Mouse (Mus musculus) T-helper 2 cell (primary cell): ENCODE measurements around the gene Mgat2.

Source experiments
- in situ Hi-C: fragments of 300-600 bp; cut with MboI, MseI; formaldehyde crosslinking; loops from one replicate; pipeline ENCODE4 v1.15.1; 2025; ENCODE audit warnings: high pct_unique_total_duplicates

The Mgat2 gene

DNA sequence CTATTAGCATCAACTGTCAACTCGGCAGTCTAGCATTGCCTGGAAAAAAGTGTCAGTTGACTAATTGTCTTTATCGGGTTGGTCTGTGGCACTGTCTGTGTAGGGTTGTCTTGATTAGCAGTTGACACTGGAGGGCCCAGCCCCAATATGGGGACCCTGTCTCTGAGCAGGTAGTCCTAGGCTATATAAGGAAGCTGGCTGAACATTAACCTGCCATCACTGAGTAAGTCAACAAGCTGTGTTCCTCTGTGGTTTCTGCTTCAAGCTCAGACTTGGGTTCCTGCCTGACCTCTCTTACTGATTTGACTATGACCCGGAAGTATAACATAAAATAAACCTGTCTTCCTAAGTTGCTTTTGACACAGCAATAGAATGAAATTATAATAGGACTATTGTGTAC is 8.0 kb upstream of the Mgat2 start:
- in situ Hi-C loops: no loop called here

DNA sequence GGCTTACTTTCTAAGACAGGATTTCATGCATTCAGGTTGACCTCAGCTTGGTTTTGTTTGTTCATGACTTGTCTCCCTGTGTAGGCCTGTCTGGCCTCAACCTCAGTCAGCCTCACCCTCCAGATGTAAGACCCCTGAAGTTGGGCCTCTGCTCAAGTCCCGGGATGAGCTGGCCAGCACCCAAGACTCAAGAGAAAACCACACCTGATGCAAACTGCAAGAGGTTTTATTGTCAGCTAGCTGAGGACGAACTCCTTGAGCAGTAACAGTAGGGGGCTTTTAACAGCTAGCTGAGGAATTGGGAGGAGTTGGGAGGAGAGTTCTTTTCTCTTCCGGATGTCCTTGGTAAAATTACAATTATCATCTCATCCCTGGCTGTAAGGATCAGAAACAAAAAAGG is 6.4 kb upstream of the Mgat2 start:
- in situ Hi-C loops: no loop called here

DNA sequence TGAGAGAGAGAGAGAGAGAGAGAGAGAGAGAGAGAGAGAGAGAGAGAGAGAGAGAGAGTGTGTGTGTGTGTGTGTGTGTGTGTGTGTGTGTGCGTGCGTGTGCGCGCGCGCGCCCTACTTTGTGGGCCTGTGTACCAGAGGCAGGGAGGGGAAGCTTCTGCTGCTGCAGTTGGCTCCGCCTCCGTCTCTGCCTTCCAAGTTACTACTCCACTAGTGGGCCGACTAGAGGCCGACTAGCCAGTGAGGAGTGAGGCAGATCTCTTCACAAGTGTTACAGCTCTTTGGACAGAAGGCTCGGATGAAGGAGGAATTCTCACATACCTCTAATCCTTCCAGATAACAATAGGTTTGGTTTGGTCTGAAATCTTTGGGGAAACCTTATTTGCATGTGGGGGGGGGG is 4.6 kb upstream of the Mgat2 start:
- in situ Hi-C loops: no loop called here

DNA sequence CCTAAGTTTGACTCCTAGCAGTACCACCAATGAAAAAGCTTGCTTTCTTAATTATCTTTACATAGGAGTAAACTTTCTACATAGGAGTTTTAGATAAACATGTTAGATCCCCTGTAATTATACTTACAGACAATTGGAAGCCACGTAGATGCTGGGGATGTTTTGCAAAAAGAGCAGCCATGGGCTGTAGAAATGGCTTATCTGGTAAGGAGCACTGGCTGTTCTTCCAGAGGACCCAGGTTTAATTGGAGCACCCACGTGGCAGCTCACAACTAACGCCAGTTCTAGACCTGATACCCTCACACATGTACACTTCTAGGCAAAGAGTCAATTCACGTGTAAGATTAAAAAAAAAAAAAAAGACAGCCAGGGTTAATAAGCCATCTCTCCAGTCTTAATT is 2.2 kb upstream of the Mgat2 start:
- in situ Hi-C loops: no loop called here

DNA sequence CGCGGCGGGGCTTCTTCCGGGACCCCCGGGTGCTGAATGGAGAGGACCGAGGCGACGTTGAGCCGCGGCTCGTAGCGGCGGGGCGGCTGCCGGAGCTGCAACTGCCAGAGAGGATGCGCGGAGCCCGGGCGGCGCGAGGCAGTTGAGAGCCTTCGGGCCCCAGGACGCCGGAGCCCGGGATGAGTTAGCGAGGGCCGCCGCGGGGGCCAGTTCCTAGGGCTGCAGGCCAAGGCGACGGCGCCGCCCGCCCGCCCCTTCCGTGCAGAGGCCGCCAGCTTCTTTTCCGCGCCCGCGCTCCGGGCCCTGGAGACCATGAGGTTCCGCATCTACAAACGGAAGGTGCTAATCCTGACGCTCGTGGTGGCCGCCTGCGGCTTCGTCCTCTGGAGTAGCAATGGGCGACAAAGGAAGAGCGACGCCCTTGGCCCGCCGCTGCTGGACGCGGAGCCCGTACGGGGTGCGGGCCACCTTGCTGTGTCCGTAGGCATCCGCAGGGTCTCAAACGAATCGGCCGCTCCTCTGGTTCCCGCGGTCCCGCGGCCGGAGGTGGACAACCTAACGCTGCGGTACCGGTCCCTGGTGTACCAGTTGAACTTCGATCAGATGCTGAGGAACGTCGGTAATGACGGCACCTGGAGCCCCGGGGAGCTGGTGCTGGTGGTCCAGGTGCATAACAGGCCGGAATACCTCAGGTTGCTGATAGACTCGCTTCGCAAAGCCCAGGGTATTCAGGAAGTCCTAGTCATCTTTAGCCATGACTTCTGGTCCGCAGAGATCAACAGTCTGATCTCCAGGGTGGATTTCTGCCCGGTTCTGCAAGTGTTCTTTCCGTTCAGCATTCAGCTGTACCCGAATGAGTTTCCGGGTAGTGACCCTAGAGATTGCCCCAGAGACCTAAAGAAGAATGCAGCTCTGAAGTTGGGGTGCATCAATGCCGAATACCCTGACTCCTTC is 662 bp downstream of the Mgat2 start:
- in situ Hi-C loops: no loop called here

DNA sequence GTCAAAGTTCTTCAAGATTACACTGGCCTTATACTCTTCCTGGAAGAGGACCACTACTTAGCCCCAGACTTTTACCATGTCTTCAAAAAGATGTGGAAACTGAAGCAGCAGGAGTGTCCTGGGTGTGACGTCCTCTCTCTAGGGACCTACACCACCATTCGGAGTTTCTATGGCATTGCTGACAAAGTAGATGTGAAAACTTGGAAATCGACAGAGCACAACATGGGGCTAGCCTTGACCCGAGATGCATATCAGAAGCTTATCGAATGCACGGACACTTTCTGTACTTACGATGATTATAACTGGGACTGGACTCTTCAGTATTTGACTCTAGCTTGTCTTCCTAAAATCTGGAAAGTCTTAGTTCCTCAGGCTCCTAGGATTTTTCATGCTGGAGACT is 1.4 kb downstream of the Mgat2 start:
- in situ Hi-C loops: no loop called here

DNA sequence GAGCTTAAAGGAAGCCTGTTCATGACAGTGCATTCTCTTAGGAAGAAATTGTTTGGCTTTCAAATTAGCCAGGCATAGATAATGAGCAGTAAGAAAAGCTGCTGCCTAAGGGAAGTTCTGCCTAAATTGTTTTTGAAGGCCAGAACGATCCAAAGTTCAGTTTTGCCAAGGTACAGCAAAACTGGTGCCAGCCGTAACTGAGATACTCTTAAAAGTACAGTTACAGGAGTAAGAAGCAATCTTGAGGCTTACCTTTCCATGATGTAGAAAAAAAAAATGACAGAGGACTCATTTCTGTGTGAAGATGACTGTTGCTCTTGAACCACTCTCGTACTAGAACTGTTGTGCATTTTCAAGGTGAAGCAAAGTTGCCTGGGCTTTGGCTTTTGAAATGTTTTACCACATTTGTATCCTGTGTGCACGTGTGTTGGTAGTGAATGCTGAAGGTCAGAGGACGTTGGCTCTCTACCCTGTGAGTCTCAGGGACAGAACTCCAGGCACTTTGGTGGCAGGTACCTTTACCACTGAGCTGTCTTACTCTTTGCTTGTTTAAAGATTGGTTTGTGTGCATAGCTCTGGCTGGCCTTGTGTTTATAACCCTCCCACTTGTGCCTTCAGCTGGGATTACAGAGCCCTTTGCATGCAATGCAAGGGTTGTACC is 3.0 kb downstream of the Mgat2 start:
- in situ Hi-C loops: no loop called here

DNA sequence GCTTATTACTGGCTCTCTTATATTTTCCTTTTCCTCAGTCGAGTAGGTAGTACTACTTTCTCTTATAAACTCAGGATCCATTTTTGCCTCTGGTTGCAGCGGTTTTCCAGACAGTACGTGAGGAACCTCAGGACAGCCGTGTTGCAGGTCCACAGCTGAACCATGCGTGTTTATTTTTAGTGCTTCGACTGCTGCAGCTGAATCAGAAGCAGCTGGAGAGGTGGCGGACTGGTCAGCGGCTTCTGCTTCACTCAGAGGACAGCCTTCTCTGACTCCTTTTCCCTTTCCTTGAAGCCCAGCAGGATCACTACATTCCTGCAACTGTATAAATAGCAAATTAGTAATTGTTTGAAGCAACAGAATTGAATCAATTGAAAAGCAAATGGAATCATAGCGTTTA is 6.1 kb downstream of the Mgat2 start:
- in situ Hi-C loops: no loop called here

DNA sequence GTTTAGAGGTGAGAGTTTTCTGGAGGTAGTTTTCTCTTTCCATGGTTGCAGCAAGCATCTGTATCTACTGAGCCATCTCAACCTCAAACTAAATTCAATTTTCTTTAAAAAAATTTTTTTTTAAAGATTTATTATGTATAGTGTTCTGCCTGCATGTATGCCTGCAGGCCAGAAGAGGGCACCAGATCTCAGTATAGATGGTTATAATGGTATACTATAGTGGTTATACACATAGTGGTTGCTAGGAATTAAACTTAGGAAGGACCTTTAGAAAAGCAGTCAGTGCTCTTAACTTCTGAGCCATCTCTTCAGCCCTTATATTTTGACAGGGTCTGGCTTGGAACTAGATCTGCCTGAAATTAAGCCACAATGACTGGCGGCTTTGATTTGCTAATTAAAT is 6.6 kb downstream of the Mgat2 start:
- in situ Hi-C loops: no loop called here

DNA sequence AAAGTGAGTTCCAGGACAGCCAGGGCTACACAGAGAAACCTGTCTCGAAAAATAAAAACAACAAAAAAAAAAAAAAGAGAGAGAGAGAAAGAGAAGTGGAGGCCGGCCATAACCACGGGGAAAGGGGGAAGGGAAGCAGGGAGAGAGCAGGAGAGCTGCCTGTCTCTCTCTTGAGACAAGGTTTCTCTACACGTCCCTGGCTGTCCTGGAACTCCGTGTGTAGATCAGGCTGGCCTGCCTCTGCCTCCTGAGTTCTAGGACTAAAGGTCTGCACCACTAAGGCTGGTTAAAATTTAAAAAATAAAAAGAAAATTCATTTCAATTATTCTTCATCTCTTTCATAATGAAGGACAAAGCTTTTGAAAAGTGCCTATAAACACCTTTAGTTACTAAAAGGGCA is 7.4 kb downstream of the Mgat2 start:
- in situ Hi-C loops: no loop called here

DNA sequence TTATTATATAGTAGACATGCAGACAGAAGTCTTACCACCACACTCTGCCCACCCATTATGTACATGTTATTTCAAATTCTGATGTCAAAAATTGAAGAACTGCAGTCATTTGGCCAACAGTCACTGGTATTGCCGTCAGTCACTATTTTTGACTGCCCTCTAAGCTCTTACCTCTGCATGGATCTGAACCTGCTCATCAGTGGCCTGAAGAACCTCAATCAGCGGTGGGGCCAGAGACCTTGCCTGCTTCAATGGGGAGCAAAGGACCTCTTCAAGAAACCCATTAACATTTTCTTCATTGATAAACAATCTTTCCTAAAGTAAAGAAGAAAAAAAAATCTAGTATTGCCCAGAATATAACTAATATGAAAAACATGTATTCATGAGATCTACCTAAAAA is 8.7 kb downstream of the Mgat2 start:
- in situ Hi-C loops: no loop called here

DNA sequence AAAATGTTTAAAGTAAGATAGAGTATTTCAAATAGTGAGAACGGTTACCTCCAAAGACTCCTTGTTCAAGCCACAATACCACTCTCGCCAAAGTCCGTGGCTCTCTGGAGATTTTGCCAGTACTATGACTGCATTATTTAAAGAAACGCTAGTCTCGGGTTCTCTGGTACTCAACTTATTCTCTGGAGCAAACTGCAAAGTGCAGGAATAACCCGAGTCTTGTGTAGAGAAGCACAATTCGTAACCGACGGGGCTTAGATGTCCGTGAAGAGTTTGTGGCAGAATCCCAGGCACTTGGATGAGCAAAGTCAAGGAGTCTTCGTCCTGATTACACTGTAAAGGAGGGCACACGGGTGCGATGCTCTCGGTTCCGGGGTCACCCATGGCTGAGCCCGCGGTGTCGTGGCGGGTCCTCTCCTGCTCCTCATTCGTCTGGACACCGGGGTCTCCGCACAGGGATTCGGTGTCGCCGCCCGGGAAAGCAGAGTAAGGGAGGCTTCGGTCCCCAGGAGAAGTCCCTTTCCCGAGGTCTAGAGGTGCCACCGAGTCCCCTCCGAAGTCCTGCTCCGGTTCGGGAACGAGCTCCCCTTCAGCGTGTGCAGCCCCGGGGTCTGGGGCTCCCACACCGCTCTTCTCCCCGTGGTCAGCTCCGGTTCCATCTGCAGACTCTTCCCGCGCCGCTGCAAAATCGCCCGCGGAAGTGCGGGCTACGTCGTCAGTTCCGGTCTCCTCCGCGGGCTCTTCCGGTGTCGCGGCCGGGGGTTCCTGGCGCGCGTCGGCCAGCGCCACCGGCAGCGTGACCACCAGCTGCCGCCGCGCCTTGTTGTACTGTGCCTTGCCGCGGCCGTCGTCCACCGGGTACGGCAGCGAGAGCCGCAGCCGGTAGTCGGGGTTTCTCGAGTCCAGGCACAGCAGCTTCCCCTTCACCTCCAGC is 12.8 kb downstream of the Mgat2 start, which contains the start of gene Gm49383:
Gm49383 (minus strand) TSS at position 661 of the 934 bp plus-strand sequence.
- in situ Hi-C loops: no loop called here

DNA sequence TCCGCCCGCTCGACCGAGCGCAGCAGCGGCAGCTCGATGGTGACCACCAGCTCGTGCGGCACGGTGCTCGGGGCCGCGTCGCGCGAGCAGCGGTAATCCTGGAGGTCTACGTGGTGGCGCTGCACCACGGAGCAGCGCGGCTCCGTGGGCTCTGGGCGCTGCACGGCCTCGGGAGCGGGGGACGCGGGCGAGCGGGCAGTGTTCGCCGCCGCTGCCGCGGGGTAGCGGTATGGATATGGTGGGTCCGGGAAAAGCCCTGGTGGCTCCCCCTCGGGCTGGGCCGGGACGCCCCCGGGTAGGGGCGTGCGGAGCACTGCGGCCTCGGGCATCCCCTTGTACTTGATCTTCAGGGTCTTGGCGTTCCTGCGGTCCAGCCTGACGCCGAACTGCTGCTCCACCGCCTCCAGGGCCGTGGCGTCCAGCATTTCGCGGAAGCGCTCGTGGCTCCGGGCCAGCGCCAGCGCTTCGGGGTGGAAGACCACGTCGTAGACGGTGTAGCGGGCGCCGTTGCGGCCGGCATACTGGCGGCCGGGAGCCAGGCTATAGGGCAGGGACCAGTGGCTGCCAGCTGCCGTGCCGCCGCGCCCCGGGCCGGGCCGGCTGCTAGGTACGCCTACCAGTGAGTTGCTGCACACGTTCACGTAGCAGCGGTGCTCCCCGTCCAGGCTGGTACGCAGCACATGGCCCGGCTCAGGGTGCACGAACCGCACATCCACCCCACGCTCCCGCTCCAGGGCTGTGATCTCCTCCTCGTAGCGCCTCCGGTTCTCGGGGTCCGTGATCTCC is 13.6 kb downstream of the Mgat2 start:
- in situ Hi-C loops: no loop called here

DNA sequence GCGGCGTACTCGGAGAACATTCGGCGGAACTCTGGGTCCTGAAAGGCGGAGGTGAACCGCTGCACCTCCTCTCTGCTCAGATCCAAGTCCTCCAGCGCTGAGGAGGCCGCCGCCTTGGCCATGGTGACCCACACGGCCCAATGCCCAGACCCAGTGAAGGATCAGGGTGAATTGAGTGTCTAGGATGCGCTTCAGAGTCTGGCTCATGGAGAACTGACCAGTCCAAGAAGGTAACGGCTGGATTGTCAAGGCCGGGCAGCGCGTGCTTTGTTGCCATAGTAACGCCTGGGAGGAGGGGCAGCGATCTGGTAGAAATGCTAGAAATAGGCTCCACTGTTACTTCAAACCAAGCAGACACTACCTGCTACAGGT is 14.2 kb downstream of the Mgat2 start, which contains the start of gene Dnaaf2:
Dnaaf2 (minus strand) TSS at position 266 of the 372 bp plus-strand sequence.
- in situ Hi-C loops: no loop called here

DNA sequence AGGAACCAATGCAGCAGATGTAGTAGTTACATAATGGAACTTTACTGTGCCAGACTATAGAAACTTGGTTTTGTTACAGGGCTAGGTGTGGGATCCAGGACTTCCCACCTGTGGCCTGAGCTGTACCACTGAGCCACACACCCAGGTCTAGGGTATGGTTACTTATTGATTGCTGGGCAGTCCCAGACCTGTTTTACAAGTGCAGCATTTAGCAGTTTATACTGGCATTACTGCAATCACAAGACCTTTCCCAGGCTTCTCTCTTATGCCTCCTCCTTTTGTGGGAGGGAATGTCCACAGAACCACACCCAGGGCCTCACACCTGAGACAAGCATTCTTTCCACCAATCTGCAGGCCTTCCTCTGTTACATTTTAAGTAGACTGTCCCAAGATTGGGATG is 15.0 kb downstream of the Mgat2 start:
- in situ Hi-C loops: no loop called here

DNA sequence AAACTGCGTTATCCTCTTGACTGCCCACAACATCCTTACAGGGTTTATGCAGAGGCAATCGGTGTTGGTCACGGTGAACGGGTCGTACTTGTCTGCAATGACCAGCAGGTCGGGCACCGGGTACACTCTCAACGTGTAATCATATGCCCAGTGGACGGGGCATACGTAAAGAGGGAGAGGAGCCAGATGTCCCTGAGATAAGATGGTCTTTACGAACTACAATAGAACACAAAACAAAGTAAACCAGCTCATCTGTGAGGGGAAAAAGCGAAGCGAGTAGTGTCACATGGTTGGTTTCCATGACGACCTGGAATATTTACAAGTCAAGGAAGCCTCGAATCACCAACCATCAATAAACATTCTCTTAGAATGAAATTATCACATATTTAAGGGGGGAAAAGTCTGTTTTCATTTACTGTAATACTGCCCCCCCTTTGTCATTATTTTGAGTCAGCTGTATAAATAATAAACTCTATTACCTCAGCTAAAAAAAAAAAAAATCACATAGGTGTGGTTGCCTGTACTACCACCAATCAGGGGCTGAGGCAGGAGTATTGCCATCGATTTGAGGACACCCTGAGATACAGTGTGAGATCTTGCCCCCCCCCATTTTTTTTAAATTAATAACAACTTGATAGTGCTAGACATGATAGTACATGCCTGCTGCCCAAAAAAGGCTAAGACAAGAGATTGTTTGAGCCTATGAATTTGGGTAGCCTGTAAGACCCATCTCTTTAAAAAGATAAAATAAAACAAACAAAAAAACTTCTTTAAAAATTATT is 20.3 kb downstream of the Mgat2 start, which contains the start of gene Gm49384:
Gm49384 (minus strand) TSS at position 216 of the 782 bp plus-strand sequence.
- in situ Hi-C loops: no loop called here

DNA sequence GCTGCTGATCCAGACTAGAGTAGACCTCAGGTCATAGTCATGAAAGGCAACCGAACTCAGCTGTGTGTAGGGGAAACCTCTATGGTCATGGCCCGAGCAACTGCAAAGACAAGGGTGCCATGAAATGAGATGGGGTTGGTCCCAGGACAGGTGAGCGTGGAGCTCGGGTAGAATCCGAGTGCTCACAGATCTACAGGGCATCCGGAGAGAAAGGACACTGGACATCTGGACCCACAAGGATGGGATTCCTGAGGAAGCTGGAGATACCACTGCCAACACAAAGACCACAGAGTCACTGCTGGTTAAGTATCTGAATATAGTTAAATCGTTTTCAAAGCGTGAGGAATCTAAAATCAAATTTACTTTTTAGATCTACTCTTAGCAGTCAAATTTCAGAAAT is 23.4 kb downstream of the Mgat2 start:
- in situ Hi-C loops: loop anchor here (5.0 kb wide), 1 partner anchor 90 kb away; the partner anchor contains the start of gene Klhdc2

DNA sequence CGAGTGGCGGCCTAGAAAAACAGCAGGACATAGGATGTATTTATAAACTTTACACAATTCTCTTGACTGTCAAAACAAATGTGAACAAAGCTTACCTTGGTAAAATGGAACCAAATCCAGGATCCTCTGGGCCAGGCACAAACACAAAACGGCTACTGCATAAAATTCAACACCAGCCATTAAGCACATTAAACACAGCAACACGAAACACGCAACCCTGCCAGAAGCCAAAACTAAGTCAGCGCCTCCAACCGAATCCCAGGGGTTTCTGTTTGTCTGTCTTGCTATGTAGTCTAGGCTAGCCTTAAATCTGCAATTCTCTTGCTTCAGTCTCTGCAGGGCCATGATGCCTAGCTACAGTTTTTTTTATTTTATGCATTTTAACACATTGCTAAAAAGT is 24.0 kb downstream of the Mgat2 start:
- in situ Hi-C loops: loop anchor here (5.0 kb wide), 1 partner anchor 89 kb away; the partner anchor contains the start of gene Klhdc2

DNA sequence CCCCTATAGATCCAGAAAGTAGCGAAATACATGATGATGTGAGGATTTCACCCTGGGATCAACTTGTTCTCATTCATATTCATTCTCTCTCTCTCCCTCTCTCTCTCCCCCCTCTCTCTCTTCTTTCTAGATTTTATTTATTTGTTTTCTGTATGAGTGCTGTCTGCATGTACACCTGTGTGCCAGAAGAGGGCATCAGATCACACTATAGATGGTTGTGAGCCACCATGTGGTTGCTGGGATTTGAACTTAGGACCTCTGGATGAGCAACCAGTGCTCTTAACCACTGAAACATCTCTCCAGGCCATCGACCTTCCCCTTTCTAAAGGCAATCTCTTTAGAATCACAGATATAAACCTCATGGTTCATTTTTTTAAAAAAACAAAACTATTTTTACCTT is 24.6 kb downstream of the Mgat2 start:
- in situ Hi-C loops: loop anchor here (5.0 kb wide), 1 partner anchor 89 kb away; the partner anchor contains the start of gene Klhdc2
